Mouse (Mus musculus) retina, postnatal 1 day (tissue): Measurements from ENCODE around the gene Rbm28.
A peak's percentile ranks its signal among the peaks of the same experiment; 100 is the strongest.

Source experiments
- DNase-seq: peaks from one replicate; pipeline ENCODE4 v3.0.0-alpha.2; 2012

Rbm28 gene

GRCm38 (mm10) chr6:29143608-29144007 is 21.2 kb downstream of the Rbm28 start:
- peak; percentile 71 for DNase-seq

GRCm38 (mm10) chr6:29137441-29137840 is 27.4 kb downstream of the Rbm28 start:
- DNase-seq = no peak

- DNase-seq = no peak
Observed at GRCm38 (mm10) chr6:29133100-29133499, 31.7 kb downstream of the Rbm28 start.

GRCm38 (mm10) chr6:29126878-29127426 is 37.9 kb downstream of the Rbm28 start:
- no peak for DNase-seq

- DNase-seq = no peak
Observed at GRCm38 (mm10) chr6:29119990-29120389, 44.8 kb downstream of the Rbm28 start.

GRCm38 (mm10) chr6:29118963-29119362 is 45.8 kb downstream of the Rbm28 start:
- no peak for DNase-seq

GRCm38 (mm10) chr6:29118231-29118630 is 46.6 kb downstream of the Rbm28 start:
- no peak for DNase-seq

- no peak for DNase-seq
Observed at GRCm38 (mm10) chr6:29117417-29118104, 47.2 kb downstream of the Rbm28 start.

- no peak for DNase-seq
Observed at GRCm38 (mm10) chr6:29115756-29116155, 49.0 kb downstream of the Rbm28 start.

- DNase-seq = no peak
Observed at GRCm38 (mm10) chr6:29111501-29111900, 53.3 kb downstream of the Rbm28 start.

GRCm38 (mm10) chr6:29108376-29108775 is 56.4 kb downstream of the Rbm28 start:
- no peak for DNase-seq

- DNase-seq = no peak
Observed at GRCm38 (mm10) chr6:29101248-29101864, 63.5 kb downstream of the Rbm28 start.

- no peak for DNase-seq
Observed at GRCm38 (mm10) chr6:29100423-29100822, 64.4 kb downstream of the Rbm28 start.

- DNase-seq = no peak
Observed at GRCm38 (mm10) chr6:29099536-29100170, 65.2 kb downstream of the Rbm28 start.

GRCm38 (mm10) chr6:29092904-29093303 is 71.9 kb downstream of the Rbm28 start:
- no peak for DNase-seq

- no peak for DNase-seq
Observed at GRCm38 (mm10) chr6:29092234-29092633, 72.6 kb downstream of the Rbm28 start.

GRCm38 (mm10) chr6:29087921-29088709 is 76.7 kb downstream of the Rbm28 start:
- DNase-seq = no peak

- DNase-seq = no peak
Observed at GRCm38 (mm10) chr6:29084401-29084800, 80.4 kb downstream of the Rbm28 start.

- peak; percentile 21 for DNase-seq
Observed at GRCm38 (mm10) chr6:29082776-29083354, 81.9 kb downstream of the Rbm28 start.

GRCm38 (mm10) chr6:29081826-29082363 is 82.9 kb downstream of the Rbm28 start:
- DNase-seq = no peak

GRCm38 (mm10) chr6:29079291-29079690 is 85.5 kb downstream of the Rbm28 start:
- peak; percentile 40 for DNase-seq

- no peak for DNase-seq
Observed at GRCm38 (mm10) chr6:29074133-29074469, 90.7 kb downstream of the Rbm28 start.
